Mouse (Mus musculus) brain, embryonic 14.5 days (tissue): ENCODE results near the gene Pnpla8.
A peak's percentile ranks its signal among the peaks of the same experiment; 100 is the strongest.

Experiments used
- CTCF ChIP-seq: fragments of 200-500 bp; IDR thresholded peaks from 2 replicates; pipeline ENCODE4 v1.5.1; 2012; ENCODE audit warnings: inconsistent platforms, mild to moderate bottlenecking, moderate library complexity, borderline replicate concordance; ENCODE audit not compliant: insufficient read depth, insufficient read length; ENCODE audit errors: extremely low read depth
- POLR2A ChIP-seq: fragments of 200-500 bp; IDR thresholded peaks from 2 replicates; pipeline ENCODE4 v1.6.1; 2012; ENCODE audit warnings: mild to moderate bottlenecking, inconsistent platforms, borderline replicate concordance; ENCODE audit not compliant: poor library complexity, insufficient read depth, insufficient read length, severe bottlenecking; ENCODE audit errors: extremely low read depth

DNA sequence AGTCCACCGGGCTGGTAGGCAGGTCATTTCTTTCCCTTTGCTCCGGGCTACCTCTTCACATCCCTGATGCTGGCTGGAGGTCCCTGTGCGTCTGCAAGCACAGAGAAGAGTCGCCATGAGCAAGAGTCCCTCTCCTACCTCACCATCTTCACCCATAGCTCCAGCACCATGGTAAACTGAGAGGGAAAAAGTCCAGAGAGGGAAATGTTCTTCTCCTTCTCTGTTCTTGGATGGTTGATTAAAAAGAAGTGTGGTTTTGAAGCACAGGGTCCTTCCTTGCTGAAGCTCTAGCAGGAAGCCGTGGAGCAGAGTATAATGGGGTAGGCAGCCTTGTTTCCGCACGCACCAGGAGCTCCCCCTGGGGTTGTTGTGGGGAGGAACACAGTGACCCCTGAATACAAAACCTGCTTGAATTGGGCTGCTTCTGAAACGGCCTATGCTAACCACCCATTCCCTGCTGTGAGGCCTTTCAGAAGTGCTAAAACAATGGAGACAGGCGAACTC is 109.1 kb downstream of the Pnpla8 start:
- TF ChIP-seq CTCF (peak; percentile 49; the same call in 1 of the 2 replicates), POLR2A (no peak)
